Mouse (Mus musculus) left cerebral cortex, adult 18-20 months (tissue): Measurements from ENCODE around the gene Depdc7. TPM values are rescaled to one million over a fixed set of nuclear protein-coding genes. Genes with fewer than 3 reads are reported as not detected.

ENCODE experiments used
- DNase-seq, 2 experiments: peaks; one replicate each; pipeline ENCODE4 v3.0.0; 2021 to 2022; ENCODE audit warnings: low spot score in 2 of 2, mixed read lengths in 1 of 2
- long read RNA-seq, 2 experiments: library from polyadenylated mRNA; stranded (forward); transcript quantifications; one replicate each; pipeline ENCODE4 v2.0.0; 2021
- total RNA-seq, 2 experiments: library from RNA; stranded (reverse); gene quantifications; 2 replicates each; pipeline ENCODE4 v1.2.3; 2021

Depdc7 gene
- 1 to 10 TPM; 1.4 to 1.5 TPM for total RNA-seq
- long read RNA-seq, experiment 1, result 0 reads
- long read RNA-seq, experiment 2, partial matches to known transcripts, result 0 of 1 reads
- long read RNA-seq, experiment 2, other reads (novel, unspliced or antisense), result 0 of 1 reads

DNA sequence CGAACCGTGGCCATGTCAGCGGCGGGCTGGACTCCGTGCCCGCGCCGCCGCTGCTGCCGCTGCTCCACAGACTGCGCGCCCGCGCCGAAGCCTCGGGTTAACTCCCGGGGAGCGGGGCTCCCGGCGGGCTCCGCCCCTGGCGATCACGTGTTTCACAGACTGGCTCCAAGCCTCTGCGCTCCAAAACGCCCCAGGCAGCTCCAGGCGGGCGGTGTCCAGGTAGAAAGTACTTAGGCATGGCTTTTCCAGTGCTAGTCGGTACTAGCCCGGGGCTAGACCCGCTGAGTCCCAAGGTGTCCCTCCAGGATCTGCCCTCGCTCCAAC lies at the start of gene Depdc7:
Depdc7 (minus strand) TSS at position 138 of the 324 bp plus-strand sequence.
- DNase-seq, result peak; percentile 76 to 86

DNA sequence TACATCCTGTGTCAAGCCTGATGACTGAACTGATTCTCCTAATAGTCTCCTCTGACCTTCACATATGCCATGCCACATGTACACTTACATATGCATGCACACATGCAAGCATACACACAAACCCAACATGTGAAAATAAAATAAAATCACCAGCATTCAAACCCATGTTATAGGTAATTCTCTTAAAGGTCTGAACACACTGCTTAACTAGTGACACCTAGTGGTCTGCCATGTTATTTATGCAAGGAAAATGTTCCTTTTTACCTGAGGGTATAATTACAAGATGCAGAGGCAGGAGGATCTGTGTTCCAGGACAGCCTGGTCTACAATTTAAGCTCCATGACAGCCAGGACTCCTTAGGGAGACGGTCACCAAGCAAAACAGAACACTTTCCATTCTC lies 32.1 kb upstream of the Depdc7 start:
- no peak for DNase-seq

DNA sequence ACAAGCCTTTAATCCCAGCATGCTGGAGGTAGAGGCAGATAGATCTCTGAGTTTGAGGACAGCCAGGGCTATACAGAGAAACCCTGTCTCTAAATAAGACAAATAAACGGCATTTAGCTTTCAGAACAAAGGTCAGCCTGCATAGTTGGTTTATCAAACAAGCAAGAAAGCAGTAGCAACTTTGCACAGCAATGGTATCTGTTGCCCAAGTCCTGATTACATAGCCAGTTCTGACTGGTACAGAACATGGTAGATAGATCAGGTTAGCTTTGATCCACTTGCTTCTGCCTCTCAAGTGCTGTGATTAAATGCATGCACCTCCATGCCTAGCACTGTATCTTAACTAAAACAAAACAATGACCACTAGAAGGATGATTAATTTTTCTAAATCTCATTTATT lies 26.0 kb upstream of the Depdc7 start:
- DNase-seq, result no peak

DNA sequence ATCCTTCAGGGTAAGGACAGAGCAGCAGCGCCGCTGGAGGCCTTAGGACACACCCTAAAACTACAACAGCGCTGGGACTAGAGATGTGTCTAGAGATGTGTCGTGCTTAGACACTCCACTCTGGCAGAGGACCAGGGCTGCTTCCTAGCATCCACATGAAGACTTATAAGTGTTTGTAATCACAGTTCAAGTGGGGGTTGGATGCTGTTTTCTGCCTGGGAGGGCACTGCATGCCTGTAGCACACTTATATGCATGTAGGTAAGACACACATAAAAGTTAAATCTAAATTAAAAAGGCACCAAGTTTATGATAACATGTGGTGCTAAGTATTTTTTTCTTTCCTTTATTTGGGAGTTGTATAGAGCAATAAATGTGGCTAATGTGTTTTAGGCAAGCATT lies 21.3 kb upstream of the Depdc7 start:
- DNase-seq, result no peak

DNA sequence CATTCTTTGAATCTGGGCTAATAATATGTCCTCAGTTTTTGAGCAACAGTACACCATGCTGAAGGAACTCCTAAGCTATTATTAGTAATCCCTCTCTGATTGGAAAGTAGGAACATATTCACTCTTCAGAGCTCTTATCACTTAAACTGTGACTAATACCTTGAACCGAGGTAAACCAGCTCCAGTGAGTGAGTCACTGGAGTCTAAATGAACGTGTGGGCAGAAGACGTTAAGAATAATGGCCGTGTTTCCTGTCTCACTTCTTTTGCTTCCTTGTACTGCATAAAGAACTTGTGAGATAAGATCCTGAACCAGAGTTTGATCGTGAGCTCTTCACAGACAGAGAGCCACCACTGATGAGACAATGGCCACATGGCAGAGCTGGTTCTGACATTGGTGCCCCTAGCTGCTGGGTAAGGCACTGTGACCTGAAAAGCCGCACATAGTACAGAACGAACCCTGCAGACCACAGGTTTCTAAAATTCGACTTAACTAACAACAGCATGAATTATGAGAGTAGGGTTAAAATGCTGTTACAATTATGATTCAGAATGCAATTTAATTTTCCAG lies 20.5 kb upstream of the Depdc7 start:
- DNase-seq, result no peak

DNA sequence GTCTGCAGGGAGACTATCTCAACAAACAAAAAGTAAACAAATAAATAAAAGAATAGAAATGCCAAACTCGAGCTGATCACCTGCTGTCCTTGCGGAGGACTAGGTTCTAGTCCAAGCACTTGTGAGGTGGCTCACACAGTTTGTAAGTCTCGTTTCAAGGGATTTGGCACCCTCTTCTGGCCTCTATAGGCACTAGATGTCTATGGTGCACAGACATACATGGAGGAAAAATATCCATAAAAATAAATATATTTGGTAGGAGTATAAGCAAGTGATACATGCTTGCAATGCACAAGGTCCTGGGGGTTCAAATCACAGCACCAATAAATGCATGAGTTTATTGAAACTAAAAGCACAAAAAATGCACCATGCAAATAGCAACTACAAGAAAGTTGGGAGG lies 7.9 kb upstream of the Depdc7 start:
- DNase-seq, result no peak

DNA sequence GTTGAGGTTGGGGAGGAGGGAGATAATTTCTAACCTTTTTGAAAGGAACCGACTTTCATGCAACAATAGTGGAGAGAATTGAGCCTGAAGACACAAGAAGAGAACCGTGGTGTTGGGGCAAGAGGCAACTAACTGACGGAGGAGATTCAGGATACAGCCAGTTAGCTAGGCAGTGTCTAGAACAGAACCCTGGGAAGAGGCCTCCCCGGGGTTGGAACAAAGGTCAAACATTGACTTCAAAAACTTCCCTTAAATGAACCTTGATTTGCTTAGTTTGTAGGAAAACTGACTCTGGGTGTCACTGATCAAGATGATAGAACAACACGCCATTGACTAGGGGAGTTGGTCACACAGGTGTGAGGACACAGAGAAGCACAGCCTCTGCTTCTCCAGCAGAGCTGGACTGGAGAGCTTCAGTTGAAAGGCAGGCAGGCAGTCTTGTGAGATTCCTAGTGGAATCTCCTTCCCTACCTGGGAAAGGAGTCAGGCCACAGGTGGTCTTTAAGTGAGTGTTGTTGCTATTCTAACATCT lies 6.0 kb upstream of the Depdc7 start:
- DNase-seq, result no peak

DNA sequence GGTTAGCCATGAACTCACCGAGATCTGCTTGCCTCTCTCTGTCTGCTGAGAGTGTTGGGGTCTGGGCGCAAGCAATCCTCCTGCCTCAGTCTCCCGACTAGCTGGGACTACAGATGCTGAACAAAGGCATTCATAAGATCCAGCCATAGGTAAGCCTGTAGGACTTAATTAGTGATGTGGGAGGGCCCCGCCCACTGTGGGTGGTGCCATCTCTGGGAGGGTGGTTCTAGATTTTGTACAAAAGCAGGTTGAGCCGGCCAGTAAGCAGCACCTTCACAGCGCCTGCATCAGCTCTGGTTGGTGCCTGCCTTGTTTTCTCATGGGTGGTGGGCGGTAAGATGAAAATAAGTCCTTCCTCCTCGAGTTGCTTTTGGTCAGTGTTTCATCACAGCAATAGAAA lies 3.6 kb upstream of the Depdc7 start:
- no peak for DNase-seq

DNA sequence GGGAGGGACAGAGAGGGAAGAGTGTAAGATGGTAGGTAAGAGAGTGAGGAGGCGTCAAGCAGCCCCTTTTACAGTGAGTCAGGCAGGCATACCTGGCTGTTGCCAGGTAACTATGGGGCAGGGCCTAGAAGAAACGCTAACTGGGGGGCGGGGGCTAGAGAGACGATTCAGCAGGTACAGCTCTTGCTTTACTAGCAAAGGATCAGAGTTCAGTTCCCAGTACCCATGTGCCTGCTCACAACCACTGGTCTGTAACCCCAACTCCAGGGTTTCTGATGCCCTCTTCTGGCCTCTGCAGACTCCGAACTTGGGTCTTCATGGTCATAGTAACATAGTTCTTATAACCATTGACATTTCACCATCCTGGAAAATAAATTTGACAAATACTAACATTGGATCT lies 1.3 kb upstream of the Depdc7 start:
- DNase-seq, result no peak

DNA sequence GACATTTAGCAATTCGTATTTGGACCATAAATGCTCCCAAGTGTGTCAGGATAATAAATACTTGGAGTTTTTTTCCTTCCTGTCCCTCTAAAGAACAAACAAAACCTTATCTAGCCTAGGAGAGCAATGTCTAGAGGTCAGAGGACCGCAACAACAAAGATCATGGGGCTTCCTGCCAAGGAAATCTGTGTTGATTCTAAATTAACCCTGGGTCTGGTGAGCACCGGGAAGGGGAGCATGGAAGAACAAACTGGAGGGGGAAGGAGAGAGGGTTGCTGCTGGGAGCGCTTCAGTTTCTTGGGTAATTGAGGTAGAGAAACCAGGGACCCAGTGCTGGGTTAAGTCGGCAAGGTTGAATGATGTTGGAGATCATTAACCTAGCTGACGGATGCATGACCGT lies 482 bp upstream of the Depdc7 start:
- no peak for DNase-seq

DNA sequence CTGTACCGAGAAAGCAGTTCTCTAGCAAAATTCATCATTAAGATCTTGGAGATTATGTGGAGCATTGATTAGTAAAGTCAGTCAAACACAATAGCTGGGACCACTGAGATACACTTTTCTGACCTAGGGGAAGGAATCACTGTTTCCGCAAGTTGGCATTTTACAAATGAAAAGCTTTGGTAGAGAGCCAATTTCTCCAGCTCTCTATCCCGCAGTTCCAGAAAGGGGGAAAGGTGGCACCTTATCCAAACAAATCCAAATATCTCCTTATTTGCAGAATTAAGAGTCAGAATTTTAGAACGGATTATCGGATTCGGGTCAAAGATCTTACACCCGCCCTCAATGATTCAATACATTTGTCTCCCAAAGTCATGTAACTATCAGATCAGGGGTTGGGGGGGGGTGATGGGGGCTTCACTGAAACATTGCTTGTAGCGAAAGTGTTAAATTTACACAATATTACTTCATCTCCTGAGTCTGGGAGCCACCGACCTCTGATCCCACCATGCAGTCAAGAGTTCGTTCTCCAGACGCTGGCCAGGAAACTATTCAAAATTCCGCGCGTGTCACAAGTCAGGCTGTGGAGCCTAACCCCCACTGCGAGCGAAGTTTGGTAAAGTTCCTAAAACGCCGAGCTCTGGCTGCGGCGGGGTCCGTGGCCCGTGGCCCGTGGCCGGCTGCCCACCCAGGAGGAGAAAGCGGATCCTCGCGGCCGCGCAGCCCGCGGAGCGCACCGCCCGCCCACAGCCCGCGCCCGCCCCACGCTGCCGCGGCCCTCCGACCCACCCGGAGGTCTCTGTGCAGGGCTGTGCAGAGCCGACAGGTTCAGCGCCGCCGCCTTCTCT lies 560 bp downstream of the Depdc7 start:
- DNase-seq, result no peak

DNA sequence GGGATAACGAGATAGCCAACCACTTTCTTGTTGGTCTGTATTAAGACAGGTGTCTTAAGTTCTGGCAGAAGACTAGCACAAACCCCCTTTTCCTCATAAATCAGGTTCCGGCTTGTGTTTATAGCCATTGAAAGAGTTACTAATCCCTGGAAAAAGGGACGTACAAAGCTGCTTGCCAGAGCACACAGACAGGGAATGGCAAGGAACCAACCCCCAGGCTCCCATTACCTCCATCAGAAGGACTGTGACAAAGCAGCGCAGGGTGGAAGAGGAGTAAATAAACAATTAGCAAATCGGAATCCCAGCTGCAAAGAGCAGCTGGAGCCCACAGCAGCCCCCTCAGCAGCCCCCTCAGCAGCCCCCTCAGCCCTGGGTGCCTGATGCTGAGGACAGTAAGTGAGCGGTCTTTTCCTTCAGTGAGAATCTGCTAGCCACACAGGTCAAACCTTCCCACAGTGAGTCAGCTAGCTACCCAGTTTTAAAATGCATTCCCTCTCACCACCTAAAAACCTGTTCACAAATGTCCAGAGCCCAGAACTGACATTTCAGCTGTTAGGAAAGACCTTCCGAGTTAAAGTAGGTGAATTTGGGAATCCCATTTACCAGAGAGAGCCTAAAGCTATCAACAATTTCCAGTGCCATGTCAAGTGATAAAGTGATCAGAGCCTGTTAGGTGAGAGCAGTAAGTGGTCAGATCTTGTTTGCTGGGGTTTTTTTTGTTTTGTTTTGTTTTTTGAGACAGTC lies 1.5 kb downstream of the Depdc7 start:
- DNase-seq, result no peak

DNA sequence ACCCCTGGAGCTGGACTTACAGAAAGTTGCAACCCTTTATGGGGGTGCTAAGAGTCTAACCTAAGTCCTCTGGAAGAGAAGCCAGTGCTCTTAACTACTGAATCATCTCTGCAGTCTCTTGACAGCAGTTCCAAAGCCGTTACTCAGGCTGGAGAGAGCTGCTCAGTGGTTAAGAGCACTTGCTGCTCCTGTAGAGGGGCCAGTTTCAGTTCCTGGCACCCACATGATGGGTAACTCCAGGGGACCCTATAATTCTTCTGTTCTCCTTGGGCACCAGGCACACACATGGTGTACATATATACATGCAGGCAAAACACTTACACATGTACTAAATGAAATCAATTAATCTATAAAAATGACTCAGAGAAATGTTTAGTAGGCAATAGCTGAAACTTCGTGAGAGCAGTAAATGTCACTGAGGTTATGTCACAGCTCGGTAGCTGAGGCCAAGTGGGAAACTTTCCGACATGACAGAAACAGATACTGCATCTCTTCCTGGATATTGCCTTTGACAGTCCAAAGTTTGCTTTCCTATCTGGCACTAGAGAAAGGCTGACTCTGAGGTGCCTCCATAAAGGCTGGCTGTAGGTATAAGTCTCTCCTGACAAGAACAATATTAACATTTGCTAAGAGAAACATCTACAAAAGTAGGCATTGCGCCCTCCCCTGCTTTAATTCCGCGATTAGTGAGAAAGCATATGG lies 2.3 kb downstream of the Depdc7 start:
- no peak for DNase-seq

DNA sequence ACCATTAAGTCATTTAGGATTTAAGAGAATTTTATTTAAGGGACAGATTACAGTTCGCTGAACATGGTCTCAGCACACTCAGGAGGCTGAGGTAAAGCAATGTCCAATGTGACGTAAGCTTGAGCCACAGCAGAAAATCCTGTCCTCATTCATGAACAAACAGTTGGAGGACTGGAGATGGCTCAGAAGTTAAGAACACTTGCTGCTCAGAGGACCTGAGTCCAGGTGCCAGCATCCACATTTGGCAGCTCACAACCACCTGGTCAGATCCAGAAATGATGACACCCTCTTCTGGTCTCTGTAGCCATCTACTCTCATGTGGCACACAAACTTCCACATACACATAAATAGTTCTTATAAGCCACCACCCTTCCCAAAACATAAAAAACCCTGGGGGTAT lies 3.0 kb downstream of the Depdc7 start:
- no peak for DNase-seq

DNA sequence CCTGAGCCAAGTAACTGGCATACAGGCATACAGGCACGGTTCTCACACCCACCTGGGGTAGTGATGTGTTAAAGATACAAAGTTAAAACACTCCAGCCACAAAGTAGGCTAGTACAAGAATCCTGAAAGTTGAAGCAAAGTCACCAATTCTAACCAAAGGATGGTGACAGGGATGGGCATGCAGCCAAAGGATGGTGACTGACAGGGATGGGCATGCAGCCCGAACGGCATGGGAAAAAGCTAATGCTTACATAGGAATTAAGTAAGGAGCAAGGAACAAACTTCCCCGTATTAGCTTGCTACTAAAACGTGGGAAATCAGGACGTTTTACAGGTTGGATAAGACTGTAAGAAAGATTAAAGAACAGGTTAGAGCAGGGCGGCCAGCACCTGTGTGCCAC lies 6.4 kb downstream of the Depdc7 start:
- DNase-seq, result no peak

DNA sequence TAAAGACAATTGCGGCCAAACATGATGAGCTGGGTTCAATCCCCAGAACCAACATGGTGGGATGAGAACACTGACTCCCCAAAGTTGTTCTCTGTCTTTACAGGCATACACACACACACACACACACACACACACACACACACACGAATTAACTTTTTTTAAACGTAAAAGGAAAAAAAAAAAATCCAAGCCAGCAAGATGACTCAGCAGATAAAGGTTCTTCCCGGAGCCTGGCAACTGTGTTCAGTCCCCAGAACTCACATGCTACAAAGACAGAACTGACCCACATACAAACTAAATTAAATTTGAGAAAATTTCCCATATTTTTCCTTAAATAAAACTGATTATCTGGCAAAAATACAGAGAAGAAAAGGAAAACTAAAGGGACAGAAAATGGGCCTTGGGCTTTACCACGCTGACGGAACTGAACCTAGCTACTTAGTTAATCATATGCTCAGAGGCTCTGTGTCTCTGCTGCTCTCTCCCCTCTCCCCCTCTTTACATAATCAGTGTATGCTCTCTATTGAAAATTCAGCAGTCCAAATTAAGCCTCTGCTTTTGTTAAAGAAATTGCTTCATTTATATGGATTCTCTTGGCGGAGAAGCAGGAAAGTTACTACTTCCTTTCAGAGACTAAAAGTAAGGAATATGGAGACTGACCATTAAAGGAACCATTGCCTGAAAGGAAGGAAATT lies 10.0 kb downstream of the Depdc7 start:
- no peak for DNase-seq

DNA sequence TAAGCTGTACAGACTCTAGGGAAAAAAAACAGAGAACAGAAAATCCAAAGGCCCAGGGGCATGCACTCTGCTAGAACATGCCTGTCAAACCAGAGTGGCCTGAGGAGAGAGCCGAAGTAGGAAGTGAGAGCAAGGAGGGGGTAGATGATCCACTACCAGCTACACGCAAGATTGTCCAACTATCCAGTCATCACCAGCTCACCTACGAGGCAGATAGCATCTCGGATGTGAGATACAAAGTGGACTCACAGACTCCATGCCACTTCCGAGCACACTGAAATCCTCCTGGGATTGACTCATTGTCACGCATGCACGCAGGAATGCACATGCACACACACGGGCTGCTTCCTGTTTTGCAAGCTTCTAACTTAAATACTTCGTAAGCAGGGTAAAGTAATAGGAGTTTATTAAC lies 10.6 kb downstream of the Depdc7 start:
- DNase-seq, result no peak

DNA sequence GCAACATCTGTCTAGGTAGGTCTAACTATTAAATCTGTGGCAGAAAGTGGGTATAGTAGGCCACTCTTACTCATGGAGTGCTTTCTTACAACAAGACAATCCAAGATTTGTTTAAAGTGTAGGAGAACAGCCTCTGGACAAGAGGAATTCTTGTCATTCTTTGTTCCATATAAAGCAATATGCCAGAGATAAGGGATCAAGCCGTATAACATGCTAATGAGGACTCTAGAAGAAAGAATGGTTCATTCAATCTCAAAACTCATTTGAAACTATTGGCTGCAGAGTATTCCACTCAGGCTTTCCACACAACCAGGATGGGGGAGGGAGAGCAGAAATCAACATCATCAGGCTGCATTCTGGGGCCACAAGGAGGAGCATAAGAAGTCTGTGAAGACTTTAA lies 15.3 kb downstream of the Depdc7 start:
- DNase-seq, result no peak

DNA sequence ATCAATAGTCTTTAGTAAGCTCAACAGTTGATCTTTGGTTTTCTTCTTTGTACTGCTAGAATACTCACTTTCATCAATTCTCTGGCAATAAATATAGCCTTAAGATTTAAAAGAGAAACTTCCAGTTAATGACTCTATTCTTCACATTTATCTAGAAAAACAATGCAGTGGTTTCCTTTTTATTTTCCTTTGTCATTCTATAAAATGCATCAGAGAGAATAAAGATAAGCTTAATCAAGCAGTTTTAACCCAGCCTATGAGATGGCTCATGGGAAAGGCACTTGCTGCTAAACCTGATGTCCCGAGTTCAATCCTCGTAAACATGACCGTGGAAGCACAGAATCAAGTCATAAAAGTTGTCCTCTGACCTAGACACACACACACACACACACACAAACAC lies 20.7 kb downstream of the Depdc7 start:
- DNase-seq, result no peak

DNA sequence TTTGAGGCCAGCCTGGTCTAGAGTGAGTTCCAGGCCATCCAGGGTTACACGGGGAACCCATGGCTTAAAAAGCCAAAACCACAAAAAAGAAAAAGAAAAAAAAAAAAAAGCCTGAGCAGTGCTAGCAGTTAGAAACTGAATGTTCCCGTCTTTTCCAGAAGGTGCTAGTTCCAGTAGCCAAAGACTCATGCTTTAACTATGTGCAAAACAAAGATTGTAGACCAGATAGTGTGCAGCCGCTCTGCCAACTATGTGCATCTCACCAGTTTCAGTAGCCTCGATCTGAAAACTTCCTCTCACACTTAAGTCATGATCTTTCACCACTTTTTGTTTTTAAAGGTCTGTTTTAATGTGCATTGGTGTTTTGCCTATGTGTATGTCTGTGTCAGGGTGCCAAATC lies 24.9 kb downstream of the Depdc7 start:
- no peak for DNase-seq

DNA sequence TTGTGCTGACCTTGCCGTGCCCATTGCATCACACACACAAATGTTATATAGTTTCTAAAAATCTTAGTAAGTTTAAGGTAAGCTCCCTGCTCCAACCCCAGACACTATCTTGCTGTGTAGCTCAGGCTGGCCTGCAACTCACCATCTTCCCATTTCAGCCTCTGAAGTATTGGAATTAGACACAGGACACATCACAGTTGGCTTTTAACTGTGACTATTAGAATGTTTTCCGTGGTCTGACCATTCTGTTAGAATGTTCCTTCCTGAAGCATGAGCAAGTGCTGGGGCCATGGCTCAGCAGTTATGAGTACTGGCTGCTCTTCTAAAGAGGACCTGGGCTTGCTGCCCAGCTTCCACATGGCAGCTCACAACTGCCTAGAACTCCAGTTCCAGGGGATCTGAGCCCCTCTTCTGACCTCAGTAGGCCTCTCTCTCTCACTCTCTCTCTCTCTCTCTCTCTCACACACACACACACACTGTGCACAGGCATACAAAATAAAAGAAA lies 25.4 kb downstream of the Depdc7 start:
- no peak for DNase-seq
